Mouse (Mus musculus): ENCODE measurements around the gene Unc5a. TPM values are rescaled to one million over a fixed set of nuclear protein-coding genes. Genes with fewer than 3 reads are reported as not detected.
A peak's percentile ranks its signal among the peaks of the same experiment; 100 is the strongest.

The Unc5a gene
- polyA plus RNA-seq, 1 experiment from 2014 or later = 0.97 TPM

- Histone ChIP-seq H3K27me3 (replicated peaks) (peaks cover 13% of the 10 kb centered on the region; the same call in 1 of the 2 replicates), H3K4me3 (no peak overlapping the region), H3K9ac (no peak overlapping the region), H3K4me1 (peaks cover 9% of the 10 kb centered on the region; the same call in 1 of the 2 replicates), H3K4me2 (no peak overlapping the region), H3K36me3 (no peaks in the 10 kb centered on the region), H3K27ac (no peak overlapping the region), H3K9me3 (replicated peaks) (no peaks in the 10 kb centered on the region)
- 35% methylated on average over 2 of the region's 2 CpGs for WGBS (ENCODE audit: insufficient replicate concordance)
- ATAC-seq = no peak
Measured at GRCm38 (mm10) chr13:54983614-54984013, 34.4 kb downstream of the Unc5a start.

- Histone ChIP-seq H3K27me3 (replicated peaks) (0 out of 2 replicates have a peak, but pooled peaks cover 9% of the 10 kb centered on the region), H3K9me3 (replicated peaks) (no peaks in the 10 kb centered on the region), H3K4me2 (no peak overlapping the region), H3K4me3 (no peak overlapping the region), H3K4me1 (peaks cover 9% of the 10 kb centered on the region; the same call in 1 of the 2 replicates), H3K27ac (no peak overlapping the region), H3K9ac (no peak overlapping the region), H3K36me3 (no peaks in the 10 kb centered on the region)
- WGBS (ENCODE audit: insufficient replicate concordance) = 63% methylated on average over 9 of the region's 9 CpGs
- ATAC-seq = no peak
Measured at GRCm38 (mm10) chr13:54987405-54987804, 38.2 kb downstream of the Unc5a start.

- Histone ChIP-seq H3K9ac (no peak overlapping the region), H3K9me3 (replicated peaks) (no peaks in the 10 kb centered on the region), H3K4me2 (no peak overlapping the region), H3K27ac (no peak overlapping the region), H3K4me1 (peaks cover 9% of the 10 kb centered on the region; the same call in 1 of the 2 replicates), H3K36me3 (no peaks in the 10 kb centered on the region), H3K4me3 (no peak overlapping the region), H3K27me3 (replicated peaks) (0 out of 2 replicates have a peak, but pooled peaks cover 12% of the 10 kb centered on the region)
- WGBS (ENCODE audit: insufficient replicate concordance) = 19% methylated on average over 7 of the region's 7 CpGs
- no peak for ATAC-seq
Measured at GRCm38 (mm10) chr13:54988181-54988760, 39.1 kb downstream of the Unc5a start.

GRCm38 (mm10) chr13:54992215-54992614, 43.0 kb downstream of the Unc5a start:
- peaks cover 16% of the 10 kb centered on the region; the same call in 1 of the 2 replicates for H3K4me1 ChIP-seq
- 0 out of 2 replicates have a peak, but pooled peaks cover 17% of the 10 kb centered on the region for H3K27me3 ChIP-seq (replicated peaks)
- H3K9me3 ChIP-seq (replicated peaks) = no peaks in the 10 kb centered on the region
- 72% methylated on average over 7 of the region's 7 CpGs for WGBS (ENCODE audit: insufficient replicate concordance)
- no peak for ATAC-seq
- H3K27ac ChIP-seq = no peak overlapping the region
- no peak overlapping the region for H3K4me2 ChIP-seq
- H3K4me3 ChIP-seq = no peak overlapping the region
- no peaks in the 10 kb centered on the region for H3K36me3 ChIP-seq
- H3K9ac ChIP-seq = no peak overlapping the region

GRCm38 (mm10) chr13:54994576-54994975, 45.4 kb downstream of the Unc5a start:
- Histone ChIP-seq H3K9me3 (replicated peaks) (no peaks in the 10 kb centered on the region), H3K4me2 (no peak overlapping the region), H3K4me1 (peaks cover 7% of the 10 kb centered on the region; the same call in 1 of the 2 replicates), H3K27me3 (replicated peaks) (0 out of 2 replicates have a peak, but pooled peaks cover 17% of the 10 kb centered on the region), H3K9ac (peak overlapping the region; percentile 14; the same call in 1 of the 2 replicates), H3K27ac (no peak overlapping the region), H3K4me3 (no peak overlapping the region), H3K36me3 (no peaks in the 10 kb centered on the region)
- ATAC-seq = no peak
- WGBS (ENCODE audit: insufficient replicate concordance) = 36% methylated on average over 4 of the region's 4 CpGs

GRCm38 (mm10) chr13:54995161-54995560, 46.0 kb downstream of the Unc5a start:
- Histone ChIP-seq H3K27me3 (replicated peaks) (0 out of 2 replicates have a peak, but pooled peaks cover 17% of the 10 kb centered on the region), H3K9me3 (replicated peaks) (no peaks in the 10 kb centered on the region), H3K36me3 (no peaks in the 10 kb centered on the region), H3K4me2 (no peak overlapping the region), H3K4me3 (no peak overlapping the region), H3K27ac (no peak overlapping the region), H3K9ac (no peak overlapping the region), H3K4me1 (peaks cover 7% of the 10 kb centered on the region; the same call in 1 of the 2 replicates)
- 33% methylated on average over 6 of the region's 6 CpGs for WGBS (ENCODE audit: insufficient replicate concordance)
- no peak for ATAC-seq

- Histone ChIP-seq H3K9ac (no peak overlapping the region), H3K36me3 (no peaks in the 10 kb centered on the region), H3K27ac (no peak overlapping the region), H3K4me2 (no peak overlapping the region), H3K27me3 (replicated peaks) (0 out of 2 replicates have a peak, but pooled peaks cover 8% of the 10 kb centered on the region), H3K4me1 (peaks cover 7% of the 10 kb centered on the region; the same call in 1 of the 2 replicates), H3K9me3 (replicated peaks) (no peaks in the 10 kb centered on the region), H3K4me3 (no peak overlapping the region)
- WGBS (ENCODE audit: insufficient replicate concordance) = 77% methylated on average over 8 of the region's 8 CpGs
- ATAC-seq = no peak
Measured at GRCm38 (mm10) chr13:54997568-54997967, 48.4 kb downstream of the Unc5a start.

- no peak overlapping the region for H3K4me3 ChIP-seq
- H3K36me3 ChIP-seq = no peaks in the 10 kb centered on the region
- no peak for ATAC-seq
- H3K27me3 ChIP-seq (replicated peaks) = 0 out of 2 replicates have a peak, but pooled peaks cover 4% of the 10 kb centered on the region
- H3K4me1 ChIP-seq = no peaks in the 10 kb centered on the region
- no peak overlapping the region for H3K27ac ChIP-seq
- H3K9ac ChIP-seq = no peak overlapping the region
- no peak overlapping the region for H3K4me2 ChIP-seq
- 64% methylated on average over 10 of the region's 10 CpGs for WGBS (ENCODE audit: insufficient replicate concordance)
- no peaks in the 10 kb centered on the region for H3K9me3 ChIP-seq (replicated peaks)
Measured at GRCm38 (mm10) chr13:55000433-55000832, 51.2 kb downstream of the Unc5a start.

GRCm38 (mm10) chr13:55002090-55002489, 52.9 kb downstream of the Unc5a start:
- no peaks in the 10 kb centered on the region for H3K9me3 ChIP-seq (replicated peaks)
- no peak overlapping the region for H3K9ac ChIP-seq
- WGBS (ENCODE audit: insufficient replicate concordance) = 48% methylated on average over 10 of the region's 10 CpGs
- H3K4me3 ChIP-seq = no peak overlapping the region
- H3K4me2 ChIP-seq = no peak overlapping the region
- no peaks in the 10 kb centered on the region for H3K4me1 ChIP-seq
- peaks cover 8% of the 10 kb centered on the region; the same call in 1 of the 2 replicates for H3K27me3 ChIP-seq (replicated peaks)
- no peak for ATAC-seq
- H3K36me3 ChIP-seq = no peaks in the 10 kb centered on the region
- H3K27ac ChIP-seq = no peak overlapping the region

- ATAC-seq = peak; percentile 19; the same call in 1 of the 2 replicates
- Histone ChIP-seq H3K9ac (no peak overlapping the region), H3K4me3 (no peak overlapping the region), H3K4me1 (no peaks in the 10 kb centered on the region), H3K36me3 (no peaks in the 10 kb centered on the region), H3K9me3 (replicated peaks) (no peaks in the 10 kb centered on the region), H3K27me3 (replicated peaks) (peaks cover 11% of the 10 kb centered on the region; the same call in 1 of the 2 replicates), H3K4me2 (no peak overlapping the region), H3K27ac (no peak overlapping the region)
- 69% methylated on average over 11 of the region's 11 CpGs for WGBS (ENCODE audit: insufficient replicate concordance)
Measured at GRCm38 (mm10) chr13:55004646-55005045, 55.4 kb downstream of the Unc5a start.

GRCm38 (mm10) chr13:55005691-55006414, 56.6 kb downstream of the Unc5a start:
- ATAC-seq = no peak
- Histone ChIP-seq H3K4me2 (no peak overlapping the region), H3K4me3 (no peak overlapping the region), H3K27me3 (replicated peaks) (peaks cover 15% of the 10 kb centered on the region; the same call in 1 of the 2 replicates), H3K36me3 (no peaks in the 10 kb centered on the region), H3K4me1 (no peaks in the 10 kb centered on the region), H3K9me3 (replicated peaks) (no peaks in the 10 kb centered on the region), H3K9ac (no peak overlapping the region), H3K27ac (no peak overlapping the region)
- WGBS (ENCODE audit: insufficient replicate concordance) = 67% methylated on average over 31 of the region's 31 CpGs

- Histone ChIP-seq H3K27me3 (replicated peaks) (peaks cover 19% of the 10 kb centered on the region; the same call in 1 of the 2 replicates), H3K27ac (no peak overlapping the region), H3K9me3 (replicated peaks) (no peaks in the 10 kb centered on the region), H3K36me3 (no peaks in the 10 kb centered on the region), H3K4me3 (no peak overlapping the region), H3K9ac (no peak overlapping the region), H3K4me2 (no peak overlapping the region), H3K4me1 (no peaks in the 10 kb centered on the region)
- 62% methylated on average over 7 of the region's 7 CpGs for WGBS (ENCODE audit: insufficient replicate concordance)
- ATAC-seq = no peak
Measured at GRCm38 (mm10) chr13:55006415-55006742, 57.2 kb downstream of the Unc5a start.

Measured in liver, embryonic 12.5 days (tissue).